ENCODE assay signal across 26 mouse cellular contexts in genomic region chr16:97926381-97926780, GRCm38 (mm10).
"Had no signal": no experiment of that assay in that cellular context is flagged by ENCODE, and none has a peak within 500 bp of the region (broad histone marks: within the 10 kb centered on the region; RNA-seq: fewer than 3 reads in every experiment).

No protein-coding gene starts in this region.

- H3K36me3 ChIP-seq: embryonic facial prominence, embryonic 10.5 days; embryonic facial prominence, embryonic 12.5 days; embryonic facial prominence, embryonic 13.5 days; embryonic facial prominence, embryonic 15.5 days; forebrain, embryonic 10.5 days; forebrain, embryonic 12.5 days; forebrain, embryonic 15.5 days had no signal

- H3K9me3 ChIP-seq: embryonic facial prominence, embryonic 10.5 days; embryonic facial prominence, embryonic 12.5 days; embryonic facial prominence, embryonic 13.5 days; embryonic facial prominence, embryonic 15.5 days; forebrain, embryonic 10.5 days; forebrain, embryonic 12.5 days; forebrain, embryonic 13.5 days; forebrain, embryonic 15.5 days had no signal

- H3K27me3 ChIP-seq: embryonic facial prominence, embryonic 12.5 days; embryonic facial prominence, embryonic 13.5 days; embryonic facial prominence, embryonic 15.5 days; forebrain, embryonic 12.5 days; forebrain, embryonic 15.5 days had no signal

- H3K27ac ChIP-seq: embryonic facial prominence, embryonic 10.5 days; embryonic facial prominence, embryonic 12.5 days; embryonic facial prominence, embryonic 13.5 days; embryonic facial prominence, embryonic 15.5 days; forebrain, embryonic 10.5 days; forebrain, embryonic 12.5 days; forebrain, embryonic 13.5 days; forebrain, embryonic 15.5 days; gastrocnemius, adult 2 months; heart, adult 2 months had no signal

- H3K4me2 ChIP-seq: embryonic facial prominence, embryonic 12.5 days; embryonic facial prominence, embryonic 13.5 days; embryonic facial prominence, embryonic 15.5 days; forebrain, embryonic 12.5 days; forebrain, embryonic 13.5 days; forebrain, embryonic 15.5 days had no signal

- H3K4me3 ChIP-seq: embryonic facial prominence, embryonic 10.5 days; embryonic facial prominence, embryonic 12.5 days; embryonic facial prominence, embryonic 13.5 days; embryonic facial prominence, embryonic 15.5 days; erythroblast, embryonic 14.5 days; forebrain, embryonic 10.5 days; forebrain, embryonic 12.5 days; forebrain, embryonic 13.5 days; forebrain, embryonic 15.5 days; gastrocnemius, adult 2 months; heart, adult 2 months had no signal

- H3K9ac ChIP-seq: embryonic facial prominence, embryonic 12.5 days; embryonic facial prominence, embryonic 13.5 days; embryonic facial prominence, embryonic 15.5 days; forebrain, embryonic 12.5 days; forebrain, embryonic 13.5 days; forebrain, embryonic 15.5 days; forebrain, postnatal 0 days had no signal

- ATAC-seq: forebrain, embryonic 13.5 days; forebrain, embryonic 14.5 days; forebrain, embryonic 15.5 days; forebrain, embryonic 16.5 days; forebrain, postnatal 0 days had no signal

- DNase-seq: cerebellum, adult 8-10 months; cerebellum, adult 9-10 months; cerebellum, adult 9-11 months; cerebellum, postnatal 10 days; cerebellum, postnatal 14 days; cerebellum, postnatal 25 days; cerebellum, postnatal 36 days; forebrain, postnatal 0 days; gastrocnemius, adult 2 months; gastrocnemius, postnatal 10 days; gastrocnemius, postnatal 14 days; gastrocnemius, postnatal 25 days; gastrocnemius, postnatal 36 days; heart, adult 18-20 months had no signal
